Mouse (Mus musculus) left cerebral cortex, postnatal 25 days (tissue): ENCODE results near the gene Rrp9. TPM values are rescaled to one million over a fixed set of nuclear protein-coding genes. Genes with fewer than 3 reads are reported as not detected.
A peak's percentile ranks its signal among the peaks of the same experiment; 100 is the strongest.

Source experiments
- DNase-seq, 2 experiments: peaks; one replicate each; pipeline ENCODE4 v3.0.0; 2022; ENCODE audit warnings: low spot score in 2 of 2, mixed read lengths in 1 of 2
- intact Hi-C: fragments of 180-260 bp; cut with DNase I; formaldehyde crosslinking; loops from one replicate; pipeline ENCODE4 v1.15.1; 2025
- total RNA-seq, 2 experiments: library from RNA; stranded (reverse); gene quantifications; 2 replicates each; pipeline ENCODE4 v1.2.3; 2021

Rrp9 gene
- total RNA-seq: 10 to 100 TPM; 30.2 to 37.0 TPM

- intact Hi-C loops: loop anchor here (2.0 to 5.0 kb wide), 4 partner anchors 27 to 187 kb away; partner anchors contain the start of genes Dusp7 and Rpl29
- DNase-seq: no peak
Measured at GRCm38 (mm10) chr9:106475663-106476001, at the start of gene Rrp9. Gene Rrp9, plus strand, starts transcription at chr9:106475963.

GRCm38 (mm10) chr9:106428719-106429220 is 47.0 kb upstream of the Rrp9 start:
- intact Hi-C loops: loop anchor here (2.0 to 10.0 kb wide), 2 partner anchors 48 to 214 kb away; partner anchors contain the start of gene Parp3
- DNase-seq: peak in 1 of 2 experiments; percentile 32

- intact Hi-C loops: loop anchor here (2.0 to 10.0 kb wide), 2 partner anchors 47 to 215 kb away; partner anchors contain the start of gene Parp3
- DNase-seq: peak; percentile 93 to 97
Measured at GRCm38 (mm10) chr9:106429221-106430014, 46.3 kb upstream of the Rrp9 start, which contains the start of gene Rpl29. Gene Rpl29, plus strand, starts transcription at chr9:106429454.

- no peak for DNase-seq
- intact Hi-C loops: no loop called here
Measured at GRCm38 (mm10) chr9:106430015-106430264, 45.8 kb upstream of the Rrp9 start.

- intact Hi-C loops: no loop called here
- peak in 1 of 2 experiments; percentile 72 for DNase-seq
Measured at GRCm38 (mm10) chr9:106433389-106433788, 42.4 kb upstream of the Rrp9 start.

GRCm38 (mm10) chr9:106436566-106436965 is 39.2 kb upstream of the Rrp9 start:
- DNase-seq: no peak
- intact Hi-C loops: no loop called here

GRCm38 (mm10) chr9:106442680-106443079 is 33.1 kb upstream of the Rrp9 start:
- intact Hi-C loops: no loop called here

GRCm38 (mm10) chr9:106444836-106445235 is 30.9 kb upstream of the Rrp9 start:
- no peak for DNase-seq
- intact Hi-C loops: no loop called here

More at GRCm38 (mm10) chr9:106442680-106443079, 33.1 kb upstream of the Rrp9 start:
- DNase-seq: no peak

GRCm38 (mm10) chr9:106447348-106447747 is 28.4 kb upstream of the Rrp9 start, which contains the start of the genes Abhd14b and Abhd14a:
Gene Abhd14b, plus strand, starts transcription at chr9:106447459.
Gene Abhd14a, minus strand, starts transcription at chr9:106447678.
- intact Hi-C loops: no loop called here

GRCm38 (mm10) chr9:106447951-106448350 is 27.8 kb upstream of the Rrp9 start:
- no peak for DNase-seq
- intact Hi-C loops: loop anchor here (2.0 kb wide), 1 partner anchor 29 kb away; the partner anchor contains the start of gene Parp3

More at GRCm38 (mm10) chr9:106447348-106447747, 28.4 kb upstream of the Rrp9 start, which contains the start of the genes Abhd14b and Abhd14a:
- DNase-seq: peak; percentile 92 to 96

GRCm38 (mm10) chr9:106448498-106449031 is 27.2 kb upstream of the Rrp9 start:
- intact Hi-C loops: loop anchor here (2.0 kb wide), 1 partner anchor 28 kb away; the partner anchor contains the start of gene Parp3
- peak; percentile 75 to 77 for DNase-seq

GRCm38 (mm10) chr9:106449947-106450346 is 25.8 kb upstream of the Rrp9 start:
- intact Hi-C loops: loop anchor here (2.0 kb wide), 1 partner anchor 27 kb away; the partner anchor contains the start of gene Parp3
- no peak for DNase-seq

- DNase-seq: no peak
- intact Hi-C loops: no loop called here
Measured at GRCm38 (mm10) chr9:106450661-106451060, 25.1 kb upstream of the Rrp9 start.

GRCm38 (mm10) chr9:106451298-106451697 is 24.5 kb upstream of the Rrp9 start:
- intact Hi-C loops: no loop called here
- DNase-seq: no peak

- intact Hi-C loops: no loop called here
- DNase-seq: no peak
Measured at GRCm38 (mm10) chr9:106451899-106452298, 23.9 kb upstream of the Rrp9 start.

- intact Hi-C loops: no loop called here
- no peak for DNase-seq
Measured at GRCm38 (mm10) chr9:106452351-106452750, 23.4 kb upstream of the Rrp9 start.

- DNase-seq: no peak
- intact Hi-C loops: no loop called here
Measured at GRCm38 (mm10) chr9:106452821-106453220, 22.9 kb upstream of the Rrp9 start.

- intact Hi-C loops: no loop called here
- DNase-seq: peak in 1 of 2 experiments; percentile 49
Measured at GRCm38 (mm10) chr9:106453271-106454070, 22.3 kb upstream of the Rrp9 start, which contains the start of gene Pcbp4. Gene Pcbp4, plus strand, starts transcription at chr9:106453291.

GRCm38 (mm10) chr9:106454071-106454761 is 21.5 kb upstream of the Rrp9 start:
- no peak for DNase-seq
- intact Hi-C loops: no loop called here
